Mouse (Mus musculus) erythroblast, embryonic 14.5 days (primary cell): ENCODE results near the gene Dcun1d2. TPM values are rescaled to one million over a fixed set of nuclear protein-coding genes. Genes with fewer than 3 reads are reported as not detected.
"Not testable (repeated sequence)": the region's sequence is repeated elsewhere in the genome, so short reads cannot be mapped to it uniquely, and the experiment has no call there.

Source experiments
- H3K27me3 ChIP-seq: 2 replicates; pipeline ENCODE4 v1.6.1; 2012; ENCODE audit warnings: inconsistent platforms; ENCODE audit not compliant: control insufficient read depth
- H3K36me3 ChIP-seq: 2 replicates; pipeline ENCODE4 v1.6.1; 2012; ENCODE audit warnings: mild to moderate bottlenecking, inconsistent platforms; ENCODE audit not compliant: control insufficient read depth
- H3K4me1 ChIP-seq: 2 replicates; pipeline ENCODE4 v1.6.1; 2012; ENCODE audit warnings: inconsistent platforms; ENCODE audit not compliant: control insufficient read depth
- H3K4me3 ChIP-seq: replicated peaks from 2 replicates; pipeline ENCODE3; 2012; ENCODE audit warnings: moderate library complexity, mild to moderate bottlenecking, inconsistent platforms
- H3K9me3 ChIP-seq: 2 replicates; pipeline ENCODE4 v1.6.1; 2012; ENCODE audit warnings: low read length, inconsistent platforms, mixed read lengths; ENCODE audit not compliant: control insufficient read depth
- GATA1 ChIP-seq: IDR thresholded peaks from 2 replicates; pipeline ENCODE4 v1.6.1; 2012; ENCODE audit warnings: low read length, inconsistent platforms, mixed read lengths
- TAL1 ChIP-seq: IDR thresholded peaks from 3 replicates; pipeline ENCODE4 v1.6.1; 2012; ENCODE audit warnings: low read length, inconsistent platforms, mixed read lengths
- polyA plus RNA-seq: library from polyadenylated mRNA; stranded (reverse); fragments of >175 nt; gene quantifications from 2 replicates; pipeline ENCODE4 v1.2.3, GENCODE M21; 2012

Dcun1d2 gene
- 0.21 and 0.34 TPM in 2 replicates for polyA plus RNA-seq

- peak within 1 kb of the TSS; percentile 73 for H3K4me3 ChIP-seq
- peaks cover 42% of the 10 kb centered on the region for H3K4me1 ChIP-seq
- TF ChIP-seq GATA1 (no peak), TAL1 (no peak)
- peaks cover 10% of the 10 kb centered on the region for H3K36me3 ChIP-seq
- no peaks in the 10 kb centered on the region for H3K27me3 ChIP-seq
- peaks cover 2% of the 10 kb centered on the region; the same call in 1 of the 2 replicates for H3K9me3 ChIP-seq
Observed at GRCm38 (mm10) chr8:13287692-13288623, at the start of gene Dcun1d2, which contains the start of gene Tmco3. TSS of gene Dcun1d2 (minus strand) at chr8:13288131. TSS of gene Tmco3 (plus strand) at chr8:13288190.

- Histone ChIP-seq H3K4me3 (peak overlapping the region; percentile 91), H3K4me1 (peaks cover 47% of the 10 kb centered on the region)
Observed at GRCm38 (mm10) chr8:13337678-13338077, 49.7 kb upstream of the Dcun1d2 start.

GRCm38 (mm10) chr8:13337245-13337644 lies 49.3 kb upstream of the Dcun1d2 start:
- not testable (repeated sequence) for H3K9me3 ChIP-seq, H3K27me3 ChIP-seq, H3K4me3 ChIP-seq
- peaks cover 43% of the 10 kb centered on the region for H3K4me1 ChIP-seq
- peaks cover 26% of the 10 kb centered on the region for H3K36me3 ChIP-seq

More at GRCm38 (mm10) chr8:13337678-13338077, 49.7 kb upstream of the Dcun1d2 start:
- Histone ChIP-seq H3K27me3 (peaks cover under 1% of the 10 kb centered on the region; the same call in 1 of the 2 replicates), H3K36me3 (peaks cover 31% of the 10 kb centered on the region), H3K9me3 (no peaks in the 10 kb centered on the region; the same call in 1 of the 2 replicates)
- no peak for TF ChIP-seq GATA1
- TF ChIP-seq TAL1: no peak

GRCm38 (mm10) chr8:13334671-13335070 lies 46.7 kb upstream of the Dcun1d2 start:
- Histone ChIP-seq H3K9me3 (no peaks in the 10 kb centered on the region; the same call in 1 of the 2 replicates), H3K4me1 (peaks cover 18% of the 10 kb centered on the region), H3K4me3 (no peak overlapping the region), H3K27me3 (peaks cover 16% of the 10 kb centered on the region), H3K36me3 (peaks cover 2% of the 10 kb centered on the region)
- TF ChIP-seq GATA1 (no peak), TAL1 (no peak)

GRCm38 (mm10) chr8:13326598-13326997 lies 38.7 kb upstream of the Dcun1d2 start:
- TF ChIP-seq TAL1 (no peak), GATA1 (no peak)
- H3K36me3 ChIP-seq: no peaks in the 10 kb centered on the region

GRCm38 (mm10) chr8:13316671-13317070 lies 28.7 kb upstream of the Dcun1d2 start:
- no peaks in the 10 kb centered on the region; the same call in none of the 2 replicates for H3K36me3 ChIP-seq
- H3K4me1 ChIP-seq: no peaks in the 10 kb centered on the region
- TF ChIP-seq TAL1 (no peak), GATA1 (no peak)
- H3K4me3 ChIP-seq: no peak overlapping the region
- no peaks in the 10 kb centered on the region for H3K27me3 ChIP-seq
- H3K9me3 ChIP-seq: no peaks in the 10 kb centered on the region

More at GRCm38 (mm10) chr8:13326598-13326997, 38.7 kb upstream of the Dcun1d2 start:
- Histone ChIP-seq H3K27me3 (peaks cover 10% of the 10 kb centered on the region), H3K9me3 (no peaks in the 10 kb centered on the region), H3K4me3 (no peak overlapping the region), H3K4me1 (no peaks in the 10 kb centered on the region)

- Histone ChIP-seq H3K36me3 (no peaks in the 10 kb centered on the region; the same call in none of the 2 replicates), H3K9me3 (no peaks in the 10 kb centered on the region), H3K4me3 (no peak overlapping the region), H3K4me1 (no peaks in the 10 kb centered on the region), H3K27me3 (no peaks in the 10 kb centered on the region)
- no peak for TF ChIP-seq TAL1
- no peak for TF ChIP-seq GATA1
Observed at GRCm38 (mm10) chr8:13314922-13315321, 27.0 kb upstream of the Dcun1d2 start.

- H3K36me3 ChIP-seq: peaks cover 10% of the 10 kb centered on the region
- no peak overlapping the region for H3K4me3 ChIP-seq
- peaks cover 4% of the 10 kb centered on the region for H3K4me1 ChIP-seq
- H3K9me3 ChIP-seq: peaks cover 2% of the 10 kb centered on the region; the same call in 1 of the 2 replicates
- TF ChIP-seq TAL1: no peak
- no peak for TF ChIP-seq GATA1
- no peaks in the 10 kb centered on the region for H3K27me3 ChIP-seq
Observed at GRCm38 (mm10) chr8:13306916-13307315, 19.0 kb upstream of the Dcun1d2 start.

GRCm38 (mm10) chr8:13306309-13306909 lies 18.5 kb upstream of the Dcun1d2 start:
- H3K4me1 ChIP-seq: peaks cover 4% of the 10 kb centered on the region
- TF ChIP-seq TAL1 (no peak), GATA1 (no peak)
- H3K4me3 ChIP-seq: no peak overlapping the region
- H3K27me3 ChIP-seq: no peaks in the 10 kb centered on the region
- peaks cover 10% of the 10 kb centered on the region for H3K36me3 ChIP-seq
- peaks cover 2% of the 10 kb centered on the region; the same call in 1 of the 2 replicates for H3K9me3 ChIP-seq
